Mouse (Mus musculus): ENCODE measurements around the gene Lrrc27. TPM values are rescaled to one million over a fixed set of nuclear protein-coding genes. Genes with fewer than 3 reads are reported as not detected.

Gene Lrrc27
- polyA plus RNA-seq (2016; fragmentation: Nextera tagmentation; extraction: Ambion mirVana) = 0.52 and 0.80 TPM in 2 replicates

DNA sequence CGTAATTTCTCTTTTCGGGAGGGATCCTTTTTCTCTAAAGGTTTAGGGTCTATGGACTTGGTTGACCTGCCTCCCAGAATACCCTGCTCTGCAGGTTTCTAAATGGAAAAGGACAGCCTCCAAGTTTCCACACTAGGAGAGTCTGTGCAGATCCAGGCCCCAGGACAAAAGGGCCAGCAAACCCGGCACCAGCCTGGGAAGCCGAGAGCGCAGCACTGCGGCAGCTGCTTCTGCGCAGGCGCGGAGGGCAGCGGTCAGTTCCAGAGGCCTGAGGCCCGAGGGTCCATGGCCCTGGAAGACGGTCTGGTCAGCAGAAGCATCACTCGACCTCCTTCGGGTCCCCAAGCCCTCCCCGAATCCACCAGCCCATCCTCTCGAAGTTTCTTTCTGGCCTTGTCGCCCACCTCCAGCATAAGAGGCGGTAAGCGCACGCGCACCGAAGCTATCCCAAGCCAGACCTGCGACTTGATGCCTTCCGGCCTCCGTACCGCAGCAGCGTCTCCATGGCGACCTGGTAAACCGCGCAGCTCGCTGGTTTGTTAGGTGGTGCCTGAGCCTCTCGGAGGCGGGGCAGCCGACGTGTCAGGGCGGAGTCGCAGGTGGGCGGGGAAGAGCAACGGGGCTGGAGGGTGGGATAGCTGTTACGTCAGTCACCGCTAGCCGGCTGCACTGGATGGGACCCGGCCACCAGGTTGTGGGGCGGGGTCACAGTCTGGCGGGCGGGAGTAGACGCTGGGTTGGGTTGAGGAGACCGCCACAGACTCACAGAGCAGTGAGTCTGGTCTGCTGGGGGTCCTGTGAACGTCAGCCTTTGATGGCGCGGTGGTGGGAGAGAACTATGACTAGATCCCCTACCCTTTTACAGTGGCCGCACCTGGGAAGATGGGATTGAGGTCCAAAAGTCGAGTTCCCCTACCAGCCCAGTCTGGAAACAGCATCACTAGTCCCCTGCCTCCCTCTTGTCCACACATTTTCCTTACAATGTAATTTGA lies at the start of gene Lrrc27, which contains the start of gene Stk32c:
TSS of gene Lrrc27 (plus strand) at position 235 of the 992 bp plus-strand sequence.
TSS of gene Stk32c (minus strand) at position 554 of the 992 bp plus-strand sequence.
- Histone ChIP-seq H3K4me3 (peak within 1 kb of the TSS; percentile 62), H3K36me3 (no peaks in the 10 kb centered on the region), H3K4me2 (peak within 1 kb of the TSS; percentile 76), H3K27me3 (replicated peaks) (no peaks in the 10 kb centered on the region), H3K9ac (peak within 1 kb of the TSS; percentile 62), H3K9me3 (replicated peaks) (no peaks in the 10 kb centered on the region), H3K4me1 (peaks cover 22% of the 10 kb centered on the region), H3K27ac (peak within 1 kb of the TSS; percentile 64; the same call in 1 of the 2 replicates)
- peak; percentile 98 for ATAC-seq
- WGBS (ENCODE audit: insufficient replicate concordance) = 2% methylated on average over 53 of the region's 53 CpGs

GRCm38 (mm10) chr7:139164410-139164809 lies 48.4 kb upstream of the Lrrc27 start:
- no peak overlapping the region for H3K9ac ChIP-seq
- no peak overlapping the region for H3K27ac ChIP-seq
- ATAC-seq = no peak
- H3K27me3 ChIP-seq (replicated peaks) = no peaks in the 10 kb centered on the region
- no peaks in the 10 kb centered on the region for H3K36me3 ChIP-seq
- no peak overlapping the region for H3K4me2 ChIP-seq
- no peaks in the 10 kb centered on the region for H3K4me1 ChIP-seq
- no peaks in the 10 kb centered on the region for H3K9me3 ChIP-seq (replicated peaks)
- no peak overlapping the region for H3K4me3 ChIP-seq
- WGBS (ENCODE audit: insufficient replicate concordance) = 50% methylated on average over 5 of the region's 5 CpGs

GRCm38 (mm10) chr7:139169143-139169542 lies 43.6 kb upstream of the Lrrc27 start:
- H3K9me3 ChIP-seq (replicated peaks) = no peaks in the 10 kb centered on the region
- 54% methylated on average over 4 of the region's 4 CpGs for WGBS (ENCODE audit: insufficient replicate concordance)
- ATAC-seq = no peak

DNA sequence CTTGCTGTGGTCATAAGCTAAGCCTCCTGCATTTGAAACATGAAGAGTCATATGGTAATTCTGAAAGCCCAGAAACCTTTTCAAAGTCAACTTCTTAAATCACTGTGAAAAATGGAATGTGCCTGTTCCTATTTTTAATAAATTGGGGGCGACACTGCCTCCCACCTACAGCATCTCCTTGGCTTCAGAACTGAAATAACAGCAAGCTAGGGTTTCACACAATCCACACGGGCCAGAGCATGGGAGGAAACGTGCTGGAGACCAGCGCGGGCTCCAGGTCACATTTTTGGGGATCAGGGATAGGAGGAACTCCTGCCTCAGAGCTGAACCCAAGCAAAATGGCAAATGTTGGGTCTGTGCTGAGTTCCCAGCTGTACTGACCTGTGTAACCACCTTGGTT lies 33.5 kb upstream of the Lrrc27 start:
- Histone ChIP-seq H3K27me3 (replicated peaks) (peaks cover 16% of the 10 kb centered on the region; the same call in 1 of the 2 replicates), H3K9me3 (replicated peaks) (no peaks in the 10 kb centered on the region), H3K4me1 (no peaks in the 10 kb centered on the region), H3K9ac (no peak overlapping the region), H3K4me2 (no peak overlapping the region), H3K36me3 (no peaks in the 10 kb centered on the region), H3K27ac (no peak overlapping the region), H3K4me3 (no peak overlapping the region)
- no peak for ATAC-seq
- 56% methylated on average over 5 of the region's 5 CpGs for WGBS (ENCODE audit: insufficient replicate concordance)

More at GRCm38 (mm10) chr7:139169143-139169542, 43.6 kb upstream of the Lrrc27 start:
- Histone ChIP-seq H3K36me3 (no peaks in the 10 kb centered on the region), H3K9ac (no peak overlapping the region), H3K4me2 (no peak overlapping the region), H3K4me3 (no peak overlapping the region), H3K27me3 (replicated peaks) (no peaks in the 10 kb centered on the region), H3K27ac (no peak overlapping the region), H3K4me1 (no peaks in the 10 kb centered on the region)

DNA sequence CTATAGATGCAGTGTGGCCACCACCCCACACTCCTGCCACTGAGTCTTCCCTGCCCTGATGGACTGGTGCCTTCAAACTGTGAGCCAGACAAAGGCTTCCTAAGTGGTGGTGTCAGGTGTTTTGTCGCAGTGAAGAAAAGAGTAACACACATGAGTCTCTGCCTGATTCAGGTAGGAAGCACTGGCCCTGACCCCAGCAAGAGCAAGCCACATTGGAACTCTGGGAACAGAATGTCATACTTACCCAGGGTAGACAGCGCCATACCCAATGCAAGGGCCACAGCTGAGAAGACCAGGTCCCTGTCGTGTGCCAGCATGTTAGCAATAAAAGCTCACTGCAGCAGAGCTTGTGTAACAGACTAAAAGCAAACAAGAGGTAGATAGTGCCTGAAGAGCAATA lies 32.7 kb upstream of the Lrrc27 start:
- 72% methylated on average over 3 of the region's 3 CpGs for WGBS (ENCODE audit: insufficient replicate concordance)
- Histone ChIP-seq H3K27ac (no peak overlapping the region), H3K9ac (no peak overlapping the region), H3K4me2 (no peak overlapping the region), H3K9me3 (replicated peaks) (no peaks in the 10 kb centered on the region), H3K36me3 (no peaks in the 10 kb centered on the region), H3K4me3 (no peak overlapping the region), H3K27me3 (replicated peaks) (peaks cover 23% of the 10 kb centered on the region), H3K4me1 (no peaks in the 10 kb centered on the region)
- ATAC-seq = no peak

DNA sequence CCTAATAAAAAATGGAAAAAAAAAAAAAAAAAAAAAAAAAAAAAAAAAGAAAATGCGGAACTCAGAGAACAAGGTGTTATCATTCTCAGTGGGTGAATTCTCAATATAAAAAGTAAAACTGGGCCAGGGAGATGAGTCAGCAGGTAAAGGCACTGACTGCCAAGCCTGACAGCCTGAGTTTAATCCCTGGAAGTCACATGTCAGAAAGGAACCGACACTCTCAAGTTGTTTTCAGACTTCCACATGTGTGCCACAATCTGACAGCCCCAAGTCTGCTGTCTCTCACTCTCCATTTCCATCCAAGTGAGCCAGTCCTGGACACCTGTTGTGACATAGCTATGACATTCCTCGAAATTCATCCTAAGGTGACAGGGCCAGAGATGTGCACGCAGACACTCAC lies 28.4 kb upstream of the Lrrc27 start:
- no peak overlapping the region for H3K27ac ChIP-seq
- WGBS (ENCODE audit: insufficient replicate concordance) = 61% methylated on average over 4 of the region's 4 CpGs
- H3K36me3 ChIP-seq = no peaks in the 10 kb centered on the region
- H3K4me1 ChIP-seq = peaks cover 17% of the 10 kb centered on the region
- H3K4me3 ChIP-seq = no peak overlapping the region
- no peak for ATAC-seq
- H3K4me2 ChIP-seq = no peak overlapping the region
- H3K9me3 ChIP-seq (replicated peaks) = no peaks in the 10 kb centered on the region
- H3K27me3 ChIP-seq (replicated peaks) = peaks cover 50% of the 10 kb centered on the region
- no peak overlapping the region for H3K9ac ChIP-seq

DNA sequence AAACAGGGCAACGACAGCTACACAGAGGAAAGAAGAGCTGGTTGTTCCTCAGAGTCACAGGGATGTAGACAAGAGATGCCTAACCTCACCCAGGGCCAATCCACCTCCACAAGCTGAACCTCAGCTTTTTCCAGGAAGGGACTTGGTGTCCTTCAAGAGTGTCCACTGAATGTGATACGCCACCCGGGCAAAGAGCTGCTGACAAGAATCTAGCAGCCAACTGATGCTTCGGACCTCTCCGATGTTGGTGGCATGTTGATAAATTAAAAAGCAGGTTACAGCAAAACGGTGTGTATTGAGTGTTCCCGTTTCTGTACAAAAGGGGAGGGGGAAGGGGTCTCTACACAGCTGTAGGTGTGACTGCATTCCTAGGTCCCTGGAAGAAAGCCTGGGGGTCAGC lies 27.9 kb upstream of the Lrrc27 start:
- H3K36me3 ChIP-seq = no peaks in the 10 kb centered on the region
- H3K27me3 ChIP-seq (replicated peaks) = peaks cover 55% of the 10 kb centered on the region
- peaks cover 17% of the 10 kb centered on the region for H3K4me1 ChIP-seq
- no peak overlapping the region for H3K4me3 ChIP-seq
- no peak overlapping the region for H3K4me2 ChIP-seq
- H3K27ac ChIP-seq = no peak overlapping the region
- no peak for ATAC-seq
- WGBS (ENCODE audit: insufficient replicate concordance) = 67% methylated on average over 7 of the region's 7 CpGs
- H3K9me3 ChIP-seq (replicated peaks) = no peaks in the 10 kb centered on the region
- no peak overlapping the region for H3K9ac ChIP-seq

GRCm38 (mm10) chr7:139185971-139186370 lies 26.8 kb upstream of the Lrrc27 start:
- Histone ChIP-seq H3K4me1 (peaks cover 17% of the 10 kb centered on the region), H3K4me2 (no peak overlapping the region), H3K36me3 (no peaks in the 10 kb centered on the region), H3K9ac (no peak overlapping the region), H3K4me3 (no peak overlapping the region), H3K27ac (no peak overlapping the region), H3K9me3 (replicated peaks) (no peaks in the 10 kb centered on the region), H3K27me3 (replicated peaks) (peaks cover 66% of the 10 kb centered on the region)
- ATAC-seq = no peak
- WGBS (ENCODE audit: insufficient replicate concordance) = 47% methylated on average over 5 of the region's 5 CpGs

DNA sequence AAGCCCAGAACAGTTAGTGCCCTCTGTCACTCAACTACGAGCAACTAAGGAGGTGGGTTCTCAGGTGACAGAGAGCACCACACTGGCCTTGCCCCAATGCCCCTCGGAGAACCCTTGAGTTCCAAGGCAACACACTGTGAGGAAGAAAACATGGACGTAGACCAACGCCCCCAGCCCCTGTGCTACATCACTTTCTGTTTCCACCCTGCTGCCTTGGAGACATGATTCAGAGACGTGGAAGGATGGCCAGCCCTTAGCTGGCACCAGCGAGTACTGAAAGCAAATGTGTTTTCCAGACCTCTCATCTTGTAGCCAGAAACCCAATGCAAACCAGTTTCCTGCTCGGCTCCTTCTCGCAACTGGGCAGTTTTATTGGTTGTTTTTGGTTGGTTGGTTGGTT lies 26.4 kb upstream of the Lrrc27 start:
- H3K27ac ChIP-seq = no peak overlapping the region
- H3K9ac ChIP-seq = no peak overlapping the region
- WGBS (ENCODE audit: insufficient replicate concordance) = 54% methylated on average over 8 of the region's 8 CpGs
- no peak for ATAC-seq
- H3K4me2 ChIP-seq = no peak overlapping the region
- no peaks in the 10 kb centered on the region for H3K36me3 ChIP-seq
- no peak overlapping the region for H3K4me3 ChIP-seq
- peaks cover 17% of the 10 kb centered on the region for H3K4me1 ChIP-seq
- H3K9me3 ChIP-seq (replicated peaks) = no peaks in the 10 kb centered on the region
- H3K27me3 ChIP-seq (replicated peaks) = peaks cover 71% of the 10 kb centered on the region

GRCm38 (mm10) chr7:139187277-139187676 lies 25.5 kb upstream of the Lrrc27 start:
- peaks cover 17% of the 10 kb centered on the region for H3K4me1 ChIP-seq
- H3K27me3 ChIP-seq (replicated peaks) = peaks cover 75% of the 10 kb centered on the region
- no peaks in the 10 kb centered on the region for H3K9me3 ChIP-seq (replicated peaks)
- no peak for ATAC-seq
- peak overlapping the region; percentile 57; the same call in 1 of the 2 replicates for H3K4me3 ChIP-seq
- peak overlapping the region; percentile 83 for H3K4me2 ChIP-seq
- H3K27ac ChIP-seq = no peak overlapping the region
- H3K36me3 ChIP-seq = no peaks in the 10 kb centered on the region
- no peak overlapping the region for H3K9ac ChIP-seq
- 35% methylated on average over 7 of the region's 7 CpGs for WGBS (ENCODE audit: insufficient replicate concordance)

GRCm38 (mm10) chr7:139187771-139188633 lies 24.8 kb upstream of the Lrrc27 start:
- ATAC-seq = peak; percentile 82
- WGBS (ENCODE audit: insufficient replicate concordance) = 2% methylated on average over 78 of the region's 94 CpGs
- H3K27ac ChIP-seq = no peak overlapping the region

More at GRCm38 (mm10) chr7:139187771-139188633, 24.8 kb upstream of the Lrrc27 start:
- Histone ChIP-seq H3K27me3 (replicated peaks) (peaks cover 78% of the 10 kb centered on the region), H3K9ac (no peak overlapping the region; the same call in 1 of the 2 replicates), H3K4me3 (peak overlapping the region; percentile 57), H3K36me3 (no peaks in the 10 kb centered on the region), H3K4me1 (peaks cover 17% of the 10 kb centered on the region), H3K4me2 (peak overlapping the region; percentile 83), H3K9me3 (replicated peaks) (no peaks in the 10 kb centered on the region)

Measured in liver, embryonic 12.5 days (tissue).